8 mouse cellular contexts compared by ENCODE assay signal in the genomic region with DNA sequence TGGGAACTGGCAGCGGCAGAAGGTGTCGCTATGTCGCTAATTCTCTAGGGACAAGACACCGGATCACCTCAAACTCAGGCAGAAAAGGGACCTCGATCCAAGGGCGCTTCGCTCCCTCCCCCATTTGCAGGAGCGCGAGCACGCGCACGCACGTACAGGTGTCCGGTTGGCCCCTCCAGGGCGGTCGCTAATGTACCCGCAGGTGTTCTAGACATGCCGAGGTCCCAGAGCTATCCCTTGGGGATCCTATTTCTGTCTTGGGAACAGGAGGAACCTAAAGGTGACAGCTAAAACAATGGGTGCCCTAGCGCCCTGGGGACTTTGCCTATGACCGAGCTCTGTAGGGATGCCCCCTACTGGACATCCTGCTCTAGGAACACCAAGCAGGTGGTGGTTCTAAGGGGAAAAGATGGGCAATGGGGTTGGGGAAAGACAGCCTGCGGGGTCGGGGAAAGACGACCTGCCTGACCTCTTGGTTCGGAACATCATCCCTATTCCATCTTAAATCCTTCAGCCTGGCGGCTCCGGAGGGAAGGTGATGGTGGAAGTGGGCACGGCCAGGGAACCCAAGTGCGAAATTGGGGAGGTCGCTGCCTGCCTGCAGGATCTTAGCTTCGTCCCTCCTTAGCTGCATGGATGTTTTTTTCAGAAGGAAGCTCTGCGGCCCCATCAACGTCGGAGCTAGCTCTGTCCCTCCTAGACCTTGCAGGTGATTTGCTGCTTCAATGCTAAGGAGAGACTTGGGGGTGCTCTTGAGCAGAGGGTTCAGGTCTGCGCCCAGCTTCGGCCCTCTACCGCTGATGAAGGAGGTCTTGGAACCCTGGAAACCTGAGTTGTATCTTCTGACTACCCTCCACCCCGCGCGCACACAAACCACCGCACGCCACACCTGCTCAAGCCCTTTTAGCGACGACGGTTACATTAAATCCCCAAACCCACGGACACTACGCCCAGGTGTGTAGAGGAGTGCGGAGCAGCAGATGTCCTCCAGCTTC. TPM values are rescaled to one million over a fixed set of nuclear protein-coding genes. Genes with fewer than 3 reads are reported as not detected.
A peak's percentile ranks its signal among the peaks of the same experiment; 100 is the strongest.
DNase-seq lines count a peak whose midpoint lies in the region; ATAC-seq lines count a peak whose summit lies in the region.

No protein-coding gene starts in this region.

- no peak overlapping the region for H3K27ac ChIP-seq in heart, embryonic 13.5 days (replicated peaks)
- H3K27ac ChIP-seq in midbrain, embryonic 16.5 days (ENCODE audit: low read length) = peak overlapping the region; percentile 94

- no peaks in the 10 kb centered on the region for H3K36me3 ChIP-seq in heart, embryonic 13.5 days
- no peaks in the 10 kb centered on the region for H3K36me3 ChIP-seq in midbrain, embryonic 16.5 days (ENCODE audit: control insufficient read depth, insufficient read depth, low read length)

- H3K9ac ChIP-seq in heart, embryonic 13.5 days = peak overlapping the region; percentile 79
- peak overlapping the region; percentile 92 for H3K9ac ChIP-seq in midbrain, embryonic 16.5 days (ENCODE audit: low read depth, low read length)

- H3K4me2 ChIP-seq in heart, embryonic 13.5 days = peak overlapping the region; percentile 96
- peak overlapping the region; percentile 97 for H3K4me2 ChIP-seq in midbrain, embryonic 16.5 days (ENCODE audit: low read length)

- peak overlapping the region; percentile 68 for H3K4me3 ChIP-seq in heart, embryonic 13.5 days
- H3K4me3 ChIP-seq in midbrain, embryonic 16.5 days (ENCODE audit: low read depth, low read length) = peak overlapping the region; percentile 46

- no peak for ATAC-seq in heart, embryonic 13.5 days (ENCODE audit: extremely low read depth, insufficient number of reproducible peaks, low FRiP score, low TSS enrichment)
- ATAC-seq in midbrain, embryonic 16.5 days = no peak

- DNase-seq in kidney, adult 18-20 months = peak; percentile 18
- DNase-seq in kidney, adult 11 months = no peak
- peak; percentile 43 for DNase-seq in brain, adult 2 months (ENCODE audit: low read depth, low spot score)
- DNase-seq in kidney, postnatal 14 days = peak; percentile 45
- no peak for DNase-seq in gastrocnemius, adult 8-10 months (ENCODE audit: low spot score in 2 of 2)
- DNase-seq in urinary bladder, postnatal 4 days (ENCODE audit: low spot score in 2 of 2) = no peak

- H3K9me3 ChIP-seq in heart, embryonic 13.5 days = no peaks in the 10 kb centered on the region
- no peaks in the 10 kb centered on the region for H3K9me3 ChIP-seq in midbrain, embryonic 16.5 days (replicated peaks; ENCODE audit: control insufficient read depth, low read length, poor library complexity, severe bottlenecking)

- peaks cover 59% of the 10 kb centered on the region for H3K4me1 ChIP-seq in heart, embryonic 13.5 days
- H3K4me1 ChIP-seq in midbrain, embryonic 16.5 days (ENCODE audit: control insufficient read depth, insufficient read depth, low read length) = peaks cover 49% of the 10 kb centered on the region

- H3K27me3 ChIP-seq in heart, embryonic 13.5 days (replicated peaks) = peaks cover 81% of the 10 kb centered on the region
- peaks cover 29% of the 10 kb centered on the region for H3K27me3 ChIP-seq in midbrain, embryonic 16.5 days (ENCODE audit: control insufficient read depth, insufficient read depth, low read depth, low read length)

- WGBS in heart, embryonic 13.5 days = 4% methylated on average over 47 of the region's 47 CpGs
- WGBS in midbrain, embryonic 16.5 days = under 1% methylated on average over 47 of the region's 47 CpGs

RNA-seq across cellular contexts. Expression of gene Cbx8, which starts 13.9 kb away (rescaled TPM):
- 6.1 and 7.0 TPM in 2 replicates for polyA plus RNA-seq in heart, embryonic 13.5 days (2015; fragmentation: Nextera tagmentation; extraction: Ambion mirVana)
- 8.5 and 8.6 TPM in 2 replicates for polyA plus RNA-seq in midbrain, embryonic 16.5 days (2015; fragmentation: Nextera tagmentation; extraction: Ambion mirVana)
- 1 to 10 TPM; 1.1 to 3.3 (median 2.5) TPM for total RNA-seq in gastrocnemius, adult 8-10 months (2022)

RNA-seq across cellular contexts. Expression of gene Cbx4, which starts 31.4 kb away (rescaled TPM):
- polyA plus RNA-seq in heart, embryonic 13.5 days (2015; fragmentation: Nextera tagmentation; extraction: Ambion mirVana) = 8.0 and 9.5 TPM in 2 replicates
- 23.9 and 25.6 TPM in 2 replicates for polyA plus RNA-seq in midbrain, embryonic 16.5 days (2015; fragmentation: Nextera tagmentation; extraction: Ambion mirVana)
- 1 to 10 TPM; 2.1 to 3.0 (median 2.2) TPM for total RNA-seq in gastrocnemius, adult 8-10 months (2022)

RNA-seq across cellular contexts. Expression of gene Cbx2, which starts 31.9 kb away (rescaled TPM):
- 17.6 and 18.9 TPM in 2 replicates for polyA plus RNA-seq in heart, embryonic 13.5 days (2015; fragmentation: Nextera tagmentation; extraction: Ambion mirVana)
- polyA plus RNA-seq in midbrain, embryonic 16.5 days (2015; fragmentation: Nextera tagmentation; extraction: Ambion mirVana) = 13.3 and 18.0 TPM in 2 replicates
- 1 to 10 TPM in 1 of 4 experiments, under 1 TPM in 3; 0.29 to 1.1 (median 0.68) TPM for total RNA-seq in gastrocnemius, adult 8-10 months (2022)

Comparison
In these comparisons a context has a peak if more than half of its experiments do, and no peak if none do; other contexts are left out.
1. DNase-seq: peak in kidney, adult 18-20 months (single experiment), brain, adult 2 months (single experiment) and kidney, postnatal 14 days (single experiment); none in kidney, adult 11 months (single experiment), gastrocnemius, adult 8-10 months (0 of 2) and urinary bladder, postnatal 4 days (0 of 2).